Comparison of ENCODE assay signal across 15 mouse cellular contexts in the genomic region with DNA sequence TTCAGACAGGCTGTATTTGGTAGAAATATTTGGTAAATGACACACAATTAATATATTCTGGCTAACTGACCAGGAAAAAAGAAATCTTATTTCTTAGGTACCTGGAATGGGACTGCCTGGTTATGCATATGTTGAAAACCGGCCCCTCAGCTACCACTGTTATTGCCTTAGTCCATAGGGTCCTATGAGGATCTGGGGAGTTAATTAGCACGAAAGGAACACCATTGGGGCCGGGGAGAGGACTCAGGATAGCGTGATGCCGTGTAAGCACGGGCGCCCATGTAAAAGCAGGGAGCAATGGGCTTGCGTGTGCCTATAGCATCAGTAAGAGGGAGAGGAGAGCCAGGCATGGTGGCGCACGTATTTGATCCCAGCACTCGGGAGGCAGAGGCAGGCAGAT.
"Had no signal": no experiment of that assay in that cellular context is flagged by ENCODE, and none has a peak within 500 bp of the region (broad histone marks: within the 10 kb centered on the region; RNA-seq: fewer than 3 reads in every experiment).

No protein-coding gene starts in this region.

- H3K9ac ChIP-seq: neural tube, embryonic 12.5 days; neural tube, embryonic 13.5 days; stomach, embryonic 15.5 days had no signal

- H3K4me1 ChIP-seq: neural tube, embryonic 12.5 days; neural tube, embryonic 13.5 days; stomach, embryonic 15.5 days had no signal

- H3K4me2 ChIP-seq: neural tube, embryonic 12.5 days; neural tube, embryonic 13.5 days; stomach, embryonic 15.5 days had no signal

- H3K9me3 ChIP-seq: neural tube, embryonic 12.5 days; neural tube, embryonic 13.5 days; stomach, embryonic 15.5 days had no signal

- H3K36me3 ChIP-seq: neural tube, embryonic 12.5 days; neural tube, embryonic 13.5 days; stomach, embryonic 15.5 days had no signal

- DNase-seq: retina, postnatal 1 day; right cerebral cortex, postnatal 14 days; right cerebral cortex, postnatal 25 days; right cerebral cortex, postnatal 4 days; spleen, adult 18-20 months; thymus, adult 18-20 months; thymus, adult 2 months; thymus, postnatal 14 days; thymus, postnatal 25 days; thymus, postnatal 36 days; thymus, postnatal 4 days had no signal

- H3K27ac ChIP-seq: neural tube, embryonic 12.5 days; neural tube, embryonic 13.5 days; stomach, embryonic 15.5 days; stomach, postnatal 0 days had no signal

- H3K27me3 ChIP-seq: neural tube, embryonic 12.5 days; neural tube, embryonic 13.5 days; stomach, embryonic 15.5 days had no signal

- H3K4me3 ChIP-seq: neural tube, embryonic 12.5 days; neural tube, embryonic 13.5 days; stomach, embryonic 15.5 days had no signal
